Mouse (Mus musculus) CH12.LX (cell line): ENCODE data around the gene Sash3. TPM values are rescaled to one million over a fixed set of nuclear protein-coding genes. Genes with fewer than 3 reads are reported as not detected.

Experiments
- DNase-seq: peaks from one replicate; pipeline ENCODE4 v3.0.0-alpha.2; 2013; ENCODE audit errors: extremely low read depth
- H3K27ac ChIP-seq: 2 replicates; pipeline ENCODE4 v1.5.1; 2012; ENCODE audit warnings: low read depth, mild to moderate bottlenecking, control low read depth, moderate library complexity; ENCODE audit not compliant: insufficient read depth
- H3K27me3 ChIP-seq: replicated peaks from 2 replicates; pipeline ENCODE3; 2012; ENCODE audit warnings: inconsistent platforms
- H3K36me3 ChIP-seq, 2 experiments: replicated peaks in 1 of 2; 2 replicates each; pipeline versions ENCODE3 to v1.6.1; 2012; ENCODE audit warnings: inconsistent platforms in 1 of 2, low read length in 1 of 2, mild to moderate bottlenecking in 1 of 2, mixed read lengths in 1 of 2, moderate library complexity in 1 of 2; ENCODE audit not compliant: control insufficient read depth in 1 of 2, insufficient read depth in 1 of 2
- H3K4me1 ChIP-seq, 2 experiments: 2 replicates each; pipeline ENCODE4 v1.6.1; 2012; ENCODE audit warnings: inconsistent platforms in 1 of 2, moderate library complexity in 1 of 2; ENCODE audit not compliant: insufficient read depth in 2 of 2, control insufficient read depth in 1 of 2
- H3K4me2 ChIP-seq: 2 replicates; pipeline ENCODE4 v1.6.1; 2012; ENCODE audit warnings: low read depth, mild to moderate bottlenecking, control low read depth; ENCODE audit not compliant: poor library complexity, insufficient read depth, severe bottlenecking
- H3K4me3 ChIP-seq, 3 experiments: fragments of 150-350 bp in 1 of 3; sonication (generic) in 1 of 3; replicated peaks in 1 of 3; 2 replicates each; pipeline versions ENCODE3 to v1.5.1; 2011 to 2012; ENCODE audit warnings: low read depth in 2 of 3, low read length in 2 of 3, mild to moderate bottlenecking in 2 of 3, moderate library complexity in 2 of 3, control low read depth in 1 of 3, improper control_type of control experiment in 1 of 3, inconsistent platforms in 1 of 3, mixed read lengths in 1 of 3; ENCODE audit not compliant: poor library complexity in 1 of 3
- H3K79me2 ChIP-seq: replicated peaks from 2 replicates; pipeline ENCODE4 v1.6.1; 2012; ENCODE audit warnings: mild to moderate bottlenecking, moderate library complexity; ENCODE audit not compliant: control insufficient read depth, poor library complexity, insufficient read depth, severe bottlenecking; ENCODE audit errors: extremely low read depth
- H3K9ac ChIP-seq: 2 replicates; pipeline ENCODE4 v1.6.1; 2012; ENCODE audit warnings: low read depth, mild to moderate bottlenecking, control low read depth, moderate library complexity; ENCODE audit not compliant: insufficient read depth
- H3K9me3 ChIP-seq: replicated peaks from 2 replicates; pipeline ENCODE3; 2012; ENCODE audit warnings: low read length, inconsistent platforms, mixed read lengths
- BHLHE40 ChIP-seq: IDR thresholded peaks from 2 replicates; pipeline ENCODE4 v1.6.1; 2011; ENCODE audit warnings: mild to moderate bottlenecking, low read depth, low read length, improper control_type of control experiment
- CHD1 ChIP-seq: IDR thresholded peaks from 2 replicates; pipeline ENCODE4 v1.6.1; 2012; ENCODE audit warnings: low read depth, low read length, improper control_type of control experiment, inconsistent platforms
- CHD2 ChIP-seq: IDR thresholded peaks from 2 replicates; pipeline ENCODE4 v1.6.1; 2011; ENCODE audit warnings: low read length, improper control_type of control experiment
- ELF1 ChIP-seq: IDR thresholded peaks from 2 replicates; pipeline ENCODE4 v1.6.1; 2014; ENCODE audit warnings: low read depth, mild to moderate bottlenecking, inconsistent platforms, low read length, improper control_type of control experiment
- EP300 ChIP-seq: IDR thresholded peaks from 2 replicates; pipeline ENCODE4 v1.6.1; 2011; ENCODE audit warnings: low read length, improper control_type of control experiment
- ETS1 ChIP-seq: conservative IDR thresholded peaks from 2 replicates; pipeline ENCODE4 v1.6.1; 2012; ENCODE audit warnings: low read depth, mild to moderate bottlenecking, inconsistent platforms, low read length, improper control_type of control experiment, moderate library complexity
- GABPA ChIP-seq: IDR thresholded peaks from 2 replicates; pipeline ENCODE4 v1.6.1; 2012; ENCODE audit warnings: low read depth, low read length, improper control_type of control experiment, inconsistent platforms; ENCODE audit not compliant: insufficient replicate concordance
- JUN ChIP-seq: IDR thresholded peaks from 2 replicates; pipeline ENCODE4 v1.6.1; 2011; ENCODE audit warnings: low read depth, mild to moderate bottlenecking, low read length, improper control_type of control experiment, moderate library complexity; ENCODE audit not compliant: insufficient read depth
- JUND ChIP-seq: conservative IDR thresholded peaks from 2 replicates; pipeline ENCODE4 v1.6.1; 2011; ENCODE audit warnings: low read depth, low read length, improper control_type of control experiment
- KAT2A ChIP-seq: IDR thresholded peaks from 2 replicates; pipeline ENCODE4 v1.6.1; 2012; ENCODE audit warnings: low read length, improper control_type of control experiment, inconsistent platforms; ENCODE audit not compliant: insufficient replicate concordance
- MAX ChIP-seq: IDR thresholded peaks from 2 replicates; pipeline ENCODE4 v1.6.1; 2011; ENCODE audit warnings: low read length, improper control_type of control experiment
- MAZ ChIP-seq: IDR thresholded peaks from 2 replicates; pipeline ENCODE4 v1.6.1; 2012; ENCODE audit warnings: low read depth, mild to moderate bottlenecking, inconsistent platforms, low read length, improper control_type of control experiment, moderate library complexity
- MEF2A ChIP-seq: IDR thresholded peaks from 2 replicates; pipeline ENCODE4 v1.6.1; 2014; ENCODE audit warnings: low read depth, mild to moderate bottlenecking, inconsistent platforms, low read length, improper control_type of control experiment, borderline replicate concordance
- MYC ChIP-seq: IDR thresholded peaks from 2 replicates; pipeline ENCODE4 v1.6.1; 2011; ENCODE audit warnings: low read depth, mild to moderate bottlenecking, improper control_type of control experiment, low read length
- NELFE ChIP-seq: IDR thresholded peaks from 2 replicates; pipeline ENCODE4 v1.6.1; 2011; ENCODE audit warnings: low read depth, low read length, improper control_type of control experiment
- POLR2A ChIP-seq: IDR thresholded peaks from 2 replicates; pipeline ENCODE4 v1.6.1; 2011; ENCODE audit warnings: low read depth, mild to moderate bottlenecking, improper control_type of control experiment, low read length
- RAD21 ChIP-seq: IDR thresholded peaks from 2 replicates; pipeline ENCODE4 v1.6.1; 2011; ENCODE audit warnings: low read depth, mild to moderate bottlenecking, low read length, improper control_type of control experiment, moderate library complexity
- SIN3A ChIP-seq: IDR thresholded peaks from 2 replicates; pipeline ENCODE4 v1.6.1; 2012; ENCODE audit warnings: low read length, improper control_type of control experiment, inconsistent platforms
- SMC3 ChIP-seq: IDR thresholded peaks from 2 replicates; pipeline ENCODE4 v1.6.1; 2011; ENCODE audit warnings: low read depth, low read length, improper control_type of control experiment
- TBP ChIP-seq: conservative IDR thresholded peaks from 2 replicates; pipeline ENCODE4 v1.6.1; 2011; ENCODE audit warnings: low read depth, low read length, improper control_type of control experiment
- TCF12 ChIP-seq: IDR thresholded peaks from 2 replicates; pipeline ENCODE4 v1.6.1; 2014; ENCODE audit warnings: low read depth, mild to moderate bottlenecking, inconsistent platforms, low read length, improper control_type of control experiment
- USF2 ChIP-seq: conservative IDR thresholded peaks from 2 replicates; pipeline ENCODE4 v1.6.1; 2011; ENCODE audit warnings: low read depth, low read length, improper control_type of control experiment
- ZKSCAN1 ChIP-seq: IDR thresholded peaks from 2 replicates; pipeline ENCODE4 v1.6.1; 2012; ENCODE audit warnings: low read depth, inconsistent platforms, low read length, improper control_type of control experiment, borderline replicate concordance
- dilution Hi-C: fragments of 300-500 bp; cut with MboI; formaldehyde crosslinking; loops from 2 replicates; pipeline ENCODE4 v1.14.3; 2020; ENCODE audit warnings: low sequenced_read_pairs; ENCODE audit not compliant: extremely low pct_unique_long_range_greater_than_20kb, extremely low pct_ligation_motif_present
- in situ Hi-C: fragments of 300-500 bp; cut with MboI; formaldehyde crosslinking; loops from 3 replicates; pipeline ENCODE4 v1.14.3; 2019; ENCODE audit warnings: low sequenced_read_pairs, low pct_ligation_motif_present, low pct_unique_long_range_greater_than_20kb, mixed read lengths
- polyA plus RNA-seq: library from polyadenylated mRNA; unstranded; fragments of >175 nt; gene quantifications from 2 replicates; pipeline ENCODE4 v1.2.1, GENCODE M21; 2012; ENCODE audit warnings: low read depth; ENCODE audit not compliant: insufficient read length
- total RNA-seq, 2 experiments: library from RNA; depleted of rRNA; stranded (reverse); fragments of 300-350 nt in 1 of 2; fragments of >200 nt in 1 of 2; gene quantifications; 2 replicates each; pipeline ENCODE4 v1.2.3; 2012 to 2014

The Sash3 gene
- total and polyA plus RNA-seq, 3 experiments = 87.6 to 148 (median 96.3) TPM

DNA sequence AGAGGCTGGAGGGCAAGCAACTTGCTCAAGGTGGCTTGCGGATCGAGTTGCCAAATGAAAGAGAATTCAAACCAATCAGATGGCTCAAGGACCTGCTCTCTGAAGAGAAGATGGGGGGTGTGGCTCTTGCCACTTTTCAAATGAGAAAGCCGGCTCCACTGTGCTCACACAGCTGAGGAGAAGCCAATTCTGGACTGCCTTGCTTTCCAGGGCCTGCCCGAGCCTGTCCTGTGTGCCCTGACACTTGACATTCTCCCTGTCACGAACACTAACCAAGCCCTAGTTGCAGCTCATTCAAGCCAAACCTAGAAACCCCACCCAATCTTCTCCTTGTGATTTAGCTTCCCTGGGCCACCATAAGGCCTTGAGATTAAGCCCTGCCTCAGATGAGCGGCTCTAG is 8.2 kb upstream of the Sash3 start (continued):
- TF ChIP-seq TCF12 (no peak), NELFE (peak; percentile 20; the same call in 1 of the 2 replicates), SMC3 (no peak), POLR2A (peak; percentile 56)

DNA sequence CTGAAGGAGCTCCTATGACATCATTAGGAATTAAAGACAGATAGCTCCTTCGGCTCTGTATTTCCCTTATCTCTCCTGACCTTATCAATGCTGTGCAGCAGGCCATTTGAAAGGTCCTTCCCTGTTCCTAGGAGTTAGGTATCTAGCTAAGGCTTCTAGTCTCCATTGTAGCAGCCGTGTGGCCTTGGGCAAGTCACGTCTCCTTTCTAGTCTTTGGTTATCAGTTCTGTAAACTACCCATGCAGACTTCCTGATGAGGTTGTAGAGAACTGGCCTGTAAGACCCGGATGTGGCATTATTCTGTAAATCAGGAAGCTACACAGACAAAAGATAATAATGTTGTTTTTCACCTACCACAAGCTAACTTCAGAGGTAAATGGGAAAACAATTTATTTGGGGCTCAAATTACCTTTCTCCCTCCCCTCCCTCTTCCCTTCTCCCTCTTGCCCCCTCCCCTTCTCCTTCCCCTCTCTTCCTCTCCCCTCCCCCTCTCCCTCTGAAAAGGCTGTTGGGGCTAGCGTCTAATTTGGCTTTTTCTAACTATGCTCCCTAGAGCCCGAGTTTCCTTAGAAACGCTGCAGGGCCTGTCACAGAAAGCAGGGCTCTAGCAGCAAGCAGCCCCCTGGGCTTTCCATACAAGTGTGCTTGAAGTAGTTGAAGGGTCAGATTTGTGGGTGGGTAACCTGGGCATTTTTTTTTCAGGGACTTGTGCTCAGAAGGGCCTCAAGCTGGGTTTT is 7.5 kb upstream of the Sash3 start:
- peak; percentile 58 for DNase-seq
- dilution Hi-C loops = no loop called here
- Histone ChIP-seq H3K9me3 (no peaks in the 10 kb centered on the region), H3K27ac (peak overlapping the region; percentile 99), H3K4me2 (peak overlapping the region; percentile 68; the same call in 1 of the 2 replicates), H3K9ac (peak overlapping the region; percentile 83), H3K27me3 (no peaks in the 10 kb centered on the region), H3K4me3 (peak overlapping the region in 1 of 3 experiments; percentile 34), H3K79me2 (no peaks in the 10 kb centered on the region), H3K36me3 (no peaks in the 10 kb centered on the region), H3K4me1 (peaks cover 24 to 52% of the 10 kb centered on the region in 2 experiments)
- TF ChIP-seq KAT2A = no peak
- TF ChIP-seq USF2 = no peak
- peak; percentile 72; the same call in 1 of the 2 replicates for TF ChIP-seq CHD2
- TF ChIP-seq JUND = no peak
- TF ChIP-seq BHLHE40 = peak; percentile 45
- no peak for TF ChIP-seq ZKSCAN1
- TF ChIP-seq TCF12 = 0 out of 2 replicates have a peak, but pooled peaks have one; percentile 39
- TF ChIP-seq CHD1 = no peak
- TF ChIP-seq SIN3A = no peak
- peak; percentile 34; the same call in 1 of the 2 replicates for TF ChIP-seq ETS1
- TF ChIP-seq GABPA = no peak
- 0 out of 2 replicates have a peak, but pooled peaks have one; percentile 42 for TF ChIP-seq MYC
- TF ChIP-seq RAD21 = no peak
- TF ChIP-seq JUN = no peak
- no peak for TF ChIP-seq MEF2A
- 0 out of 2 replicates have a peak, but pooled peaks have one; percentile 41 for TF ChIP-seq TBP
- TF ChIP-seq MAX = no peak
- TF ChIP-seq EP300 = 0 out of 2 replicates have a peak, but pooled peaks have one; percentile 37
- TF ChIP-seq MAZ = peak; percentile 75; the same call in 1 of the 2 replicates
- peak; percentile 74 for TF ChIP-seq ELF1
- in situ Hi-C loops = no loop called here
